Mouse (Mus musculus): ENCODE data around the gene Ank2. TPM values are rescaled to one million over a fixed set of nuclear protein-coding genes. Genes with fewer than 3 reads are reported as not detected.

Ank2 gene
- polyA plus RNA-seq, 1 experiment from 2014 or later = 25.8 TPM

GRCm38 (mm10) chr3:127139638-127140037 is 359.5 kb downstream of the Ank2 start:
- Histone ChIP-seq H3K36me3 (no peaks in the 10 kb centered on the region), H3K27me3 (ENCODE audit: insufficient read depth, poor library complexity, severe bottlenecking) (no peaks in the 10 kb centered on the region), H3K27ac (no peak overlapping the region), H3K9me3 (no peaks in the 10 kb centered on the region), H3K4me3 (no peak overlapping the region), H3K4me1 (no peaks in the 10 kb centered on the region)
- no peak for DNase-seq (ENCODE audit: low spot score)
- WGBS = 72% methylated on average over 2 of the region's 2 CpGs

GRCm38 (mm10) chr3:127137508-127137907 is 361.6 kb downstream of the Ank2 start:
- WGBS = 63% methylated on average over 5 of the region's 5 CpGs
- Histone ChIP-seq H3K4me3 (no peak overlapping the region), H3K9me3 (no peaks in the 10 kb centered on the region), H3K27ac (no peak overlapping the region), H3K36me3 (no peaks in the 10 kb centered on the region), H3K4me1 (no peaks in the 10 kb centered on the region), H3K27me3 (ENCODE audit: insufficient read depth, poor library complexity, severe bottlenecking) (no peaks in the 10 kb centered on the region)
- DNase-seq (ENCODE audit: low spot score) = no peak

GRCm38 (mm10) chr3:127134062-127134461 is 365.1 kb downstream of the Ank2 start:
- WGBS = 75% methylated on average over 2 of the region's 2 CpGs

GRCm38 (mm10) chr3:127131048-127131447 is 368.1 kb downstream of the Ank2 start:
- no peaks in the 10 kb centered on the region for H3K27me3 ChIP-seq (ENCODE audit: insufficient read depth, poor library complexity, severe bottlenecking)
- no peak for DNase-seq (ENCODE audit: low spot score)
- no peaks in the 10 kb centered on the region for H3K9me3 ChIP-seq
- WGBS = 71% methylated on average over 3 of the region's 3 CpGs
- H3K27ac ChIP-seq = no peak overlapping the region
- H3K4me1 ChIP-seq = no peaks in the 10 kb centered on the region
- H3K4me3 ChIP-seq = no peak overlapping the region
- H3K36me3 ChIP-seq = no peaks in the 10 kb centered on the region

More at GRCm38 (mm10) chr3:127134062-127134461, 365.1 kb downstream of the Ank2 start:
- H3K27me3 ChIP-seq (ENCODE audit: insufficient read depth, poor library complexity, severe bottlenecking) = no peaks in the 10 kb centered on the region
- no peaks in the 10 kb centered on the region for H3K4me1 ChIP-seq
- no peaks in the 10 kb centered on the region for H3K9me3 ChIP-seq
- no peak overlapping the region for H3K4me3 ChIP-seq
- no peak for DNase-seq (ENCODE audit: low spot score)
- no peak overlapping the region for H3K27ac ChIP-seq
- no peaks in the 10 kb centered on the region for H3K36me3 ChIP-seq

GRCm38 (mm10) chr3:127130167-127130770 is 368.9 kb downstream of the Ank2 start:
- DNase-seq (ENCODE audit: low spot score) = no peak
- 86% methylated on average over 12 of the region's 12 CpGs for WGBS
- Histone ChIP-seq H3K27me3 (ENCODE audit: insufficient read depth, poor library complexity, severe bottlenecking) (no peaks in the 10 kb centered on the region), H3K4me3 (no peak overlapping the region), H3K27ac (no peak overlapping the region), H3K36me3 (no peaks in the 10 kb centered on the region), H3K9me3 (no peaks in the 10 kb centered on the region), H3K4me1 (no peaks in the 10 kb centered on the region)

- H3K27me3 ChIP-seq (ENCODE audit: insufficient read depth, poor library complexity, severe bottlenecking) = no peaks in the 10 kb centered on the region
- no peaks in the 10 kb centered on the region for H3K9me3 ChIP-seq
- peaks cover 1% of the 10 kb centered on the region; the same call in 1 of the 2 replicates for H3K4me1 ChIP-seq
- no peaks in the 10 kb centered on the region for H3K36me3 ChIP-seq
- 62% methylated on average over 1 of the region's 1 CpGs for WGBS
- H3K27ac ChIP-seq = no peak overlapping the region
- no peak for DNase-seq (ENCODE audit: low spot score)
- no peak overlapping the region for H3K4me3 ChIP-seq
These were observed 369.4 kb downstream of the Ank2 start for GRCm38 (mm10) chr3:127129750-127130149.

GRCm38 (mm10) chr3:127127611-127128010 is 371.5 kb downstream of the Ank2 start:
- H3K4me3 ChIP-seq = no peak overlapping the region
- 70% methylated on average over 1 of the region's 1 CpGs for WGBS
- no peaks in the 10 kb centered on the region for H3K9me3 ChIP-seq
- no peak overlapping the region for H3K27ac ChIP-seq
- no peaks in the 10 kb centered on the region for H3K27me3 ChIP-seq (ENCODE audit: insufficient read depth, poor library complexity, severe bottlenecking)
- DNase-seq (ENCODE audit: low spot score) = no peak
- H3K36me3 ChIP-seq = no peaks in the 10 kb centered on the region
- peaks cover 13% of the 10 kb centered on the region for H3K4me1 ChIP-seq

- H3K4me1 ChIP-seq = peaks cover 13% of the 10 kb centered on the region
- H3K4me3 ChIP-seq = no peak overlapping the region
- H3K36me3 ChIP-seq = no peaks in the 10 kb centered on the region
- H3K9me3 ChIP-seq = no peaks in the 10 kb centered on the region
- no peak for DNase-seq (ENCODE audit: low spot score)
- WGBS = 60% methylated on average over 3 of the region's 3 CpGs
- H3K27ac ChIP-seq = no peak overlapping the region
- H3K27me3 ChIP-seq (ENCODE audit: insufficient read depth, poor library complexity, severe bottlenecking) = no peaks in the 10 kb centered on the region
These were observed 372.9 kb downstream of the Ank2 start for GRCm38 (mm10) chr3:127126220-127126619.

GRCm38 (mm10) chr3:127124375-127124993 is 374.7 kb downstream of the Ank2 start:
- peak overlapping the region; percentile 51 for H3K4me3 ChIP-seq
- DNase-seq (ENCODE audit: low spot score) = peak; percentile 79

GRCm38 (mm10) chr3:127123376-127123775 is 375.8 kb downstream of the Ank2 start:
- WGBS = 24% methylated on average over 8 of the region's 8 CpGs
- Histone ChIP-seq H3K9me3 (no peaks in the 10 kb centered on the region), H3K27ac (peak overlapping the region; percentile 92), H3K4me3 (peak overlapping the region; percentile 51), H3K27me3 (ENCODE audit: insufficient read depth, poor library complexity, severe bottlenecking) (no peaks in the 10 kb centered on the region), H3K4me1 (peaks cover 13% of the 10 kb centered on the region), H3K36me3 (no peaks in the 10 kb centered on the region)
- DNase-seq (ENCODE audit: low spot score) = no peak

More at GRCm38 (mm10) chr3:127124375-127124993, 374.7 kb downstream of the Ank2 start:
- Histone ChIP-seq H3K9me3 (no peaks in the 10 kb centered on the region), H3K27ac (peak overlapping the region; percentile 92), H3K36me3 (no peaks in the 10 kb centered on the region), H3K4me1 (peaks cover 13% of the 10 kb centered on the region), H3K27me3 (ENCODE audit: insufficient read depth, poor library complexity, severe bottlenecking) (no peaks in the 10 kb centered on the region)
- 29% methylated on average over 10 of the region's 10 CpGs for WGBS

- no peaks in the 10 kb centered on the region for H3K36me3 ChIP-seq
- peaks cover 3% of the 10 kb centered on the region; the same call in 1 of the 2 replicates for H3K4me1 ChIP-seq
- whole genome bisulfite sequencing = 80% methylated on average over 4 of the region's 4 CpGs
- no peak overlapping the region for H3K4me3 ChIP-seq
- H3K9me3 ChIP-seq = no peaks in the 10 kb centered on the region
- no peak overlapping the region for H3K27ac ChIP-seq
- H3K27me3 ChIP-seq (ENCODE audit: insufficient read depth, poor library complexity, severe bottlenecking) = no peaks in the 10 kb centered on the region
- DNase-seq (ENCODE audit: low spot score) = no peak
These were observed 380.4 kb downstream of the Ank2 start for GRCm38 (mm10) chr3:127118777-127119176.

GRCm38 (mm10) chr3:127116226-127116625 is 382.9 kb downstream of the Ank2 start:
- whole genome bisulfite sequencing = 79% methylated on average over 6 of the region's 6 CpGs
- Histone ChIP-seq H3K4me1 (no peaks in the 10 kb centered on the region), H3K4me3 (no peak overlapping the region), H3K36me3 (no peaks in the 10 kb centered on the region), H3K9me3 (no peaks in the 10 kb centered on the region), H3K27me3 (ENCODE audit: insufficient read depth, poor library complexity, severe bottlenecking) (no peaks in the 10 kb centered on the region), H3K27ac (no peak overlapping the region)
- no peak for DNase-seq (ENCODE audit: low spot score)

- H3K4me3 ChIP-seq = no peak overlapping the region
- no peaks in the 10 kb centered on the region for H3K36me3 ChIP-seq
- no peaks in the 10 kb centered on the region for H3K9me3 ChIP-seq
- H3K27ac ChIP-seq = no peak overlapping the region
- 79% methylated on average over 7 of the region's 7 CpGs for WGBS
- H3K27me3 ChIP-seq (ENCODE audit: insufficient read depth, poor library complexity, severe bottlenecking) = no peaks in the 10 kb centered on the region
- no peaks in the 10 kb centered on the region for H3K4me1 ChIP-seq
- no peak for DNase-seq (ENCODE audit: low spot score)
These were observed 385.9 kb downstream of the Ank2 start for GRCm38 (mm10) chr3:127113238-127113637.

Data from heart, embryonic 10.5 days (tissue).